Mouse (Mus musculus) spleen, adult 2 months (tissue): ENCODE data around the gene Gm49373.

Experiments used
- CTCF ChIP-seq: fragments of 200-500 bp; IDR thresholded peaks from 2 replicates; pipeline ENCODE4 v1.5.1; 2011; ENCODE audit warnings: mild to moderate bottlenecking, inconsistent platforms; ENCODE audit not compliant: insufficient read depth, insufficient read length, insufficient replicate concordance; ENCODE audit errors: extremely low read depth
- POLR2A ChIP-seq: fragments of 200-500 bp; IDR thresholded peaks from 2 replicates; pipeline ENCODE4 v1.6.1; 2011; ENCODE audit warnings: low read depth, low read length, inconsistent platforms

GRCm38 (mm10) chr9:21022726-21023125 lies 50.2 kb downstream of the Gm49373 start:
- TF ChIP-seq POLR2A, result no peak
- no peak for TF ChIP-seq CTCF
